Mouse (Mus musculus) midbrain, embryonic 16.5 days (tissue): ENCODE data around the gene Polr2l. TPM values are rescaled to one million over a fixed set of nuclear protein-coding genes. Genes with fewer than 3 reads are reported as not detected.
A peak's percentile ranks its signal among the peaks of the same experiment; 100 is the strongest.

Experiments
- ATAC-seq: fragments of 200-750 bp; cut with Nextera tagmentation; 2 replicates; pipeline ENCODE4 v1.8.0; 2017; ENCODE audit warnings: moderate TSS enrichment
- H3K27ac ChIP-seq: fragments of 300-500 bp; sonication (generic); 2 replicates; pipeline ENCODE4 v1.5.1; 2014; ENCODE audit warnings: mild to moderate bottlenecking, low read length, mixed read lengths
- H3K27me3 ChIP-seq: fragments of 300-500 bp; sonication (generic); 2 replicates; pipeline ENCODE4 v1.6.1; 2014; ENCODE audit warnings: low read depth, low read length, mixed read lengths; ENCODE audit not compliant: control insufficient read depth, insufficient read depth
- H3K36me3 ChIP-seq: fragments of 300-500 bp; sonication (generic); 2 replicates; pipeline ENCODE4 v1.6.1; 2014; ENCODE audit warnings: mild to moderate bottlenecking, low read length, moderate library complexity, mixed read lengths; ENCODE audit not compliant: control insufficient read depth, insufficient read depth
- H3K4me1 ChIP-seq: fragments of 300-500 bp; sonication (generic); 2 replicates; pipeline ENCODE4 v1.6.1; 2014; ENCODE audit warnings: mild to moderate bottlenecking, low read length, mixed read lengths; ENCODE audit not compliant: control insufficient read depth, insufficient read depth
- H3K4me2 ChIP-seq: fragments of 300-500 bp; sonication (generic); 2 replicates; pipeline ENCODE4 v1.6.1; 2014; ENCODE audit warnings: mild to moderate bottlenecking, low read length, mixed read lengths
- H3K4me3 ChIP-seq: fragments of 300-500 bp; sonication (generic); 2 replicates; pipeline ENCODE4 v1.5.1; 2014; ENCODE audit warnings: low read depth, mild to moderate bottlenecking, low read length, moderate library complexity, mixed read lengths
- H3K9ac ChIP-seq: fragments of 300-500 bp; sonication (generic); 2 replicates; pipeline ENCODE4 v1.6.1; 2014; ENCODE audit warnings: low read depth, low read length, mixed read lengths
- H3K9me3 ChIP-seq: fragments of 300-500 bp; sonication (generic); replicated peaks from 2 replicates; pipeline ENCODE4 v1.6.1; 2014; ENCODE audit warnings: mild to moderate bottlenecking, low read length, mixed read lengths; ENCODE audit not compliant: control insufficient read depth, poor library complexity, severe bottlenecking
- WGBS: fragments of 180-500 bp; shearing (Covaris S2); extraction: QIAGEN DNeasy Blood & Tissue Kit; methylation state at CpG from one replicate; pipeline ENCODE4 v1.1.7; 2014; 5-methylcytosine and 5-hydroxymethylcytosine counted together
- polyA plus RNA-seq: library from polyadenylated mRNA; unstranded; fragments of >200 nt; fragmentation: Nextera tagmentation; extraction: Ambion mirVana; gene quantifications from 2 replicates; pipeline ENCODE4 v1.2.1, GENCODE M21; 2015

Polr2l gene
- polyA plus RNA-seq, 1 experiment from 2014 or later, result 74.0 TPM

DNA sequence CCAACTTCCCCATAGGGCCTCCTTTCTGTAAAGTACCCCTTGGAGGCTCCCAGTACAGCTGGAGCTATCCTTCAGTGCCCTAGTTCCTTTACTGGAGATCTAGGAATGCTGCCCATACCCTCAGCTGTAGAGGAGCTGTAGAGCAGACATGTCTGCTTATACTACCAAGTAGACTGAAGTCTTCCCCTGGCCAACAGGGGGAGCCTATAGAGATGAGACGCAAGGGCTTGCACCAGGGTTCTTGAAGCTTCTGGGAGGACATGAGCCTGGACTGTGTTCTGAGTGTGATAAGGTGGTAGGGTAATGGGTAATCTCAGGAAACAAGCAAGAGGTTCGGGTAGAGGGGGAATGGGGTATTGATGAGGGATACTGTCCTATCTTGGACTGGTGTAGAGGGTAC, 16.2 kb upstream of the Polr2l start:
- WGBS, result 86% methylated on average over 2 of the region's 2 CpGs
- H3K9me3 ChIP-seq, result no peaks in the 10 kb centered on the region
- H3K4me3 ChIP-seq, result no peak overlapping the region
- H3K4me2 ChIP-seq, result no peak overlapping the region
- H3K27ac ChIP-seq, result no peak overlapping the region
- H3K36me3 ChIP-seq, result peaks cover 10% of the 10 kb centered on the region
- no peaks in the 10 kb centered on the region for H3K27me3 ChIP-seq
- H3K9ac ChIP-seq, result no peak overlapping the region
- no peak for ATAC-seq
- no peaks in the 10 kb centered on the region for H3K4me1 ChIP-seq

DNA sequence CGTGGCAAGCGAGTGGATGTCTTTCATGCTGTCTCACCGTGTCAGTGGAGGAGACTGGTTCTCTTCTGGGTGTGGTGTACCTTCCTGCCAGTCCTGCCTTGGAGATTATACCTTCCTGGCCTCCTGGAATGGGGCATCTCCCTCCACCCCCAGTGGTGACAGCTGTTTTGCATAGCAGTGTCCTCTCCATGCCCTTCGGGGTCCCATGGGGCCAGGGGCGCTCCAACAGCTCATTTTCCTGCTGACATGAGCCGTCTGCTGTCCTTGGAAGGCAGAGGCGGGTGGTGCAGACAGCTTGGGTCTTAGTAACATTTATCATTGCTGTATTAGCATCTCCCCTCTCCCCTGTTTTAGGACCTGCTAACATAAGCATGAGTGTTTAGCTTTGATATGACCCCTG, 12.2 kb upstream of the Polr2l start:
- Histone ChIP-seq H3K27ac (no peak overlapping the region), H3K4me1 (peaks cover 20% of the 10 kb centered on the region), H3K27me3 (no peaks in the 10 kb centered on the region), H3K4me3 (no peak overlapping the region), H3K9me3 (no peaks in the 10 kb centered on the region), H3K9ac (no peak overlapping the region), H3K4me2 (no peak overlapping the region), H3K36me3 (peaks cover 3% of the 10 kb centered on the region; the same call in 1 of the 2 replicates)
- 80% methylated on average over 7 of the region's 7 CpGs for WGBS
- ATAC-seq, result no peak

DNA sequence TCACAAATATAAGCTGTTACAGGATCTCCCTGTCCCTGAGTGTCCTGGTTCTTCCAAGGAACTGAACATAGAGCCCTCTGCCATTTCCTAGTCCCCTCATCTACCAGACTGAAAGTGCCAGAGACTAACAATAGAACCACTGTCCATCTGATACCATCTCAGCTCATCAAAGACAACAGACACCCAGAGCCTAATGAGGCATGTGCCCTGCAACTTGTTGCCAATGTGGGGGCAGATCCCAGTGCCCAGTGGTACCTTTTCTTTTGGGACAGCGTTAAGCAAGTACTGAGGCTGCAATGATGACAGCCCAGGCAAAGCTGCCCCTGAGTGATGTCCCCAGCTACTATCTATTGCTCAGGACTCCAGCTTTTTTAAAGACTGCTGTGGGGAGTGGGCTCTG, 11.3 kb upstream of the Polr2l start:
- no peaks in the 10 kb centered on the region for H3K27me3 ChIP-seq
- no peak overlapping the region for H3K4me3 ChIP-seq
- 89% methylated on average over 1 of the region's 1 CpGs for WGBS
- no peak overlapping the region for H3K27ac ChIP-seq
- H3K36me3 ChIP-seq, result no peaks in the 10 kb centered on the region
- no peak overlapping the region for H3K9ac ChIP-seq
- no peak overlapping the region for H3K4me2 ChIP-seq
- no peaks in the 10 kb centered on the region for H3K9me3 ChIP-seq
- ATAC-seq, result no peak
- H3K4me1 ChIP-seq, result peaks cover 20% of the 10 kb centered on the region

DNA sequence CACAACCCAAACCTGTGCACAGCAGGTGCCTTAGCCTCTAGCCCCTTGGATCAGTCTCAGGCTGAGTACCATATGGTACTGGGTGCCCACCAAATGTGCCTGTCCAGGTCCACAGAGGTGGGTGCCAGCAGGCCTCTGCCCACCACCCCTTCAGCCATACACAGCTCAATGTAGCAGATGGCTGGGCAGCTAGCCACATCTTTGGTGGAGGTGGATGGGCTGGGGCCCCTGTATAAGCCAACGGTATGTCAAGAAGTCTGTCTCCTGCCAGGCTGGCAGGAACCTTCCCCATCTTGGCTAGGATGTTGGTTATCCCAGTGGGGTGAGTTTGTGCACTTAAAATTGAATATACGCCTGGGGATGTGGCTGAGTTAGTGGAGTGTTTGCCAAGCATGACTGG, 10.7 kb upstream of the Polr2l start:
- WGBS, result 83% methylated on average over 2 of the region's 2 CpGs
- no peak for ATAC-seq

DNA sequence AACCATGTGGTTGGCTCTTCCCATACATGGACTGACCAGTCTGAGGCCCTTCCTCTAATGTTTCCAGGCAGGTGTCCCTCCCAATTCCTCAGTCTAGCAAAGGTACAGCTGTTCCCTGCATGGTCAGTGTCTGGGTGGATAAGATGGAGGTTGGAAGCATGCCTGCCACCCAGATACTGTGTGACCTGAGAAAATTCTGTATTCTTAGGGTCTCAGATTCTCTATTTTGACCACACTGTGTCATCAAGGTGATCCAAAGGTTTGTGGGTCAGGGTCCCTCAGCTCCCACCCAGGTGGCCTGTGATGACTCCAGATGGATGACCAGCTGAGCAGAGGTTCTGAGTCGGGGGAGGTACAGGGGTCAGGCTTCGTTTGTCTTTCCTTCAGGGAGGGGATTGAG, 10.3 kb upstream of the Polr2l start:
- Histone ChIP-seq H3K9me3 (no peaks in the 10 kb centered on the region), H3K4me2 (no peak overlapping the region), H3K36me3 (no peaks in the 10 kb centered on the region), H3K27me3 (no peaks in the 10 kb centered on the region), H3K4me3 (no peak overlapping the region), H3K4me1 (peaks cover 25% of the 10 kb centered on the region), H3K27ac (no peak overlapping the region), H3K9ac (no peak overlapping the region)
- WGBS, result 65% methylated on average over 2 of the region's 2 CpGs
- no peak for ATAC-seq

More for the DNA sequence above, 10.7 kb upstream of the Polr2l start:
- Histone ChIP-seq H3K4me3 (no peak overlapping the region), H3K9me3 (no peaks in the 10 kb centered on the region), H3K36me3 (no peaks in the 10 kb centered on the region), H3K27me3 (no peaks in the 10 kb centered on the region), H3K4me1 (peaks cover 24% of the 10 kb centered on the region), H3K9ac (no peak overlapping the region), H3K27ac (no peak overlapping the region), H3K4me2 (no peak overlapping the region)

DNA sequence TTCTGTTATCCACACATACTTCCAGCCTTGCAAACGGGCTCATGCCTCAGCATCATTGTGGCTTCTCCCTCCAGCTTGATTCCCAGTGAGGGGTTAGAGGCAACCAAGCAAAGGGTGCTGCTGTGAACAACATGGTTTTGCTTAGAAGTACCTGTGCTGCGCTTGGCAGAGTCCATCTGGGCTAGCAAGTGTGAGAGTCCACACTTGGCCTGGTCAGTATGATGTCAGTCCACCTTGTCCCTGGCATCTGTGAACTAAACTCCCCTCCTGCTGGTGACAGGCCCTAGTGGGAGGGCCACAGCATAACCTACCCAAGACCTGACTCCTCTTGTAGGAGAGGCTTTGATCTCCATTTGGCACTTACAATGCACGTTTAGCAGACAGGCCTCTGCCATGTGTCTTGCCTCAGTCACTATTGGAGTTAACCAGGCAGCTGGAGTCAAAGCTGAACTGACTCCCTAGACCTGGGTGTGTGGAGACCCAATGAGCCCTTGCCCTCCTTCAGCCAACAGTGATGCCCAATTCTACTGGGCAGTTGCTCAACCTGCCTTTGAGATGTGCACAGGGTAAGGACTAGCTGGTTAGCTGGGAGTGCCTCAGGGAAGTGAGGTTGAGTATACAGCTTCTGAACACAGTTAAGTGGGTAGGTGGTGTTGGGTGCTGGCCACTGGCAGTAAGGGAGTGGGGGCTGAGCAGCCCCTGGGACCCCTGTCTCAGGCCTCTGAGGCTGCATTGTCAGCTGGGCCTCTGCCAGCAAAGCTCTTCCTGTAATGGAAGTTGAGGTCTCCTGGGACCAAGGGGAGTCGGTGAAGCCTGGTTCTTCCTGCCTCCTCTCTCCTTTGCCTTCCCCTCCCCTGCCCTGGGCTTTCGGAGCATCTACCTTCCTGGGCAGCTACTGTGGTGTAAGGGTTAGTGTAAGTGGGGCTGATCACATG, 9.5 kb upstream of the Polr2l start:
- Histone ChIP-seq H3K4me3 (no peak overlapping the region), H3K9ac (no peak overlapping the region), H3K27me3 (no peaks in the 10 kb centered on the region), H3K4me2 (no peak overlapping the region), H3K9me3 (no peaks in the 10 kb centered on the region), H3K36me3 (no peaks in the 10 kb centered on the region), H3K4me1 (peaks cover 25% of the 10 kb centered on the region), H3K27ac (no peak overlapping the region)
- WGBS, result 87% methylated on average over 4 of the region's 5 CpGs
- no peak for ATAC-seq

DNA sequence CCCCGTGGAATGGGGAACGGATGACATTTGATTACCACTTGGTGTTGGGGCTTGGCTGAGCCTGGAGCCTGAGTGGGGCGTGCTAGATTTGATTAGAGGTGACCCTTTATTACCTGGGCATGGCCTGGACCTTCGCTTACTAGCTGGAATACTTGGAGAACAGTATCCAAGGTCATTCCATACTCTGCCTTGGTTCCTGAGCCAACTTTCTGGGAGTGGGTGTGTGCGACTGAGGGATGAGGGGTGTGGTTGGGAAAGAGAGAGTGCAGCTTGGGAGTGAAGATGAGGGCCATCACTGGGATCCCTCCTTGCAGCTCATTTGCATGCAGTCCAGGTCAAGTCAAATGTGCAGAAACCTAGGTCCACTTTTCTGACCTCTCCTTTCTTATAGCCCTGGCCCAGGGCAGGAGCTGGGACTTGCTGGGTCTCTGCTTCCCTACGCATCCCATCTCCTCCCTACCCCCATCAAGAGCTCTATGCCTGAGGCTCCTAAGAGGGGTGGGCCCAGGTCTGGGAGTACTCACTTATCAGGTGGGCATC, 8.3 kb upstream of the Polr2l start:
- 75% methylated on average over 6 of the region's 6 CpGs for WGBS
- Histone ChIP-seq H3K36me3 (no peaks in the 10 kb centered on the region), H3K9me3 (no peaks in the 10 kb centered on the region), H3K27me3 (no peaks in the 10 kb centered on the region), H3K4me3 (peak overlapping the region; percentile 69), H3K4me1 (peaks cover 25% of the 10 kb centered on the region), H3K27ac (no peak overlapping the region), H3K4me2 (peak overlapping the region; percentile 68), H3K9ac (peak overlapping the region; percentile 28)
- no peak for ATAC-seq

DNA sequence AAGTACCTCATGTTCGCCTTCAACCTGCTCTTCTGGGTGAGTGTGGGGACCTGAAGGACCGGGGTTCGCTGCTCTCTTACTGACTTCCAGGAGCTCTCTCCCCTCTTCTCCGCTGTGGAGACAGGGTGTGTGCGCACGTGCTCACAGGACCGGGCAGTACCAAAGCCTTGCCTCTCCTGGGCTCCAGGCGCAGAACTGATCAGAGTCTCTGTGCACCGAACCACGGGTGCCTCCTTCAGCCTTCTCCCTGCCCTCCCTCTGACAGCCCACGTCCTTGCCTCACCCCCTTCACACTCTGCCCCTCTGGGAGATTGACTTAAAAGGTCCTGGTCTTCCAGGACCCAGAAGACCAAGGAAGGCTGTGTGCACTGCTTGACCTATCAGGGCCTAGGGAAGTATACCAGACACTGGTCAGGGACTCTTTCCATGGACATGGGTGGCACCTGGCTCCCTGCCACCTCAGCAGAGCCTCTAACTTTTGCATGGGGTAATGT, 7.6 kb upstream of the Polr2l start:
- no peaks in the 10 kb centered on the region for H3K9me3 ChIP-seq
- H3K36me3 ChIP-seq, result no peaks in the 10 kb centered on the region
- H3K9ac ChIP-seq, result peak overlapping the region; percentile 81
- peaks cover 2% of the 10 kb centered on the region; the same call in 1 of the 2 replicates for H3K27me3 ChIP-seq
- H3K4me2 ChIP-seq, result peak overlapping the region; percentile 68
- peak; percentile 39 for ATAC-seq
- H3K27ac ChIP-seq, result peak overlapping the region; percentile 81; the same call in 1 of the 2 replicates
- peak overlapping the region; percentile 69 for H3K4me3 ChIP-seq
- 7% methylated on average over 11 of the region's 11 CpGs for WGBS
- H3K4me1 ChIP-seq, result peaks cover 25% of the 10 kb centered on the region
